Comparison of ENCODE assay signal across 20 mouse cellular contexts in the genomic region with DNA sequence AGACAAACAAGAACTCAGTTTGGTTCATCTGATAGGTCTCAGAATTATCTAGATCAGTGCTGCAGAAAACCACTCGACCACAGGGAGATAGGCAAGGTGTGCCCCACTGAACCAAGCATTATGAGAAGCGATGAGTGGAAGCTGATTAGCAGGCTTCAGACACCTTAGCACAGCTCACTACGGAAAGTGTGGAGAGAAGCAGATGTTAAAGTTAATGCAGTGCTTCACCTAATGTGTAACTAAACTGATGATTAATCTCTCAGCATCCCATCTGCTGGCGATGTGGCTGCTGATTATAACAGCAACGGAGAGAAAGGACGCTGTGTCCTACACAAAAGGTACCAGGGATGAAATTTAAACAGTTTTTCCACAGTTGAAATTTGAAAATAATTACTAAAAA.
A peak's percentile ranks its signal among the peaks of the same experiment; 100 is the strongest.
DNase-seq lines count a peak whose midpoint lies in the region; ATAC-seq and TF ChIP-seq lines count a peak whose summit lies in the region.
"Had no signal": no experiment of that assay in that cellular context is flagged by ENCODE, and none has a peak within 500 bp of the region (broad histone marks: within the 10 kb centered on the region; RNA-seq: fewer than 3 reads in every experiment).

No protein-coding gene starts in this region.

- ATAC-seq in forebrain, embryonic 11.5 days (replicated peaks; ENCODE audit: low FRiP score): no peak
- no peak for ATAC-seq in forebrain, postnatal 0 days
- ATAC-seq in midbrain, embryonic 14.5 days (ENCODE audit: low FRiP score, low TSS enrichment): no peak
- ATAC-seq in hindbrain, embryonic 13.5 days (ENCODE audit: low FRiP score): peak; percentile 61; the same call in 1 of the 2 replicates
- ATAC-seq: liver, embryonic 12.5 days; midbrain, embryonic 13.5 days had no signal

- 0 out of 2 replicates have a peak overlapping the region, but pooled peaks have one; percentile 18 for H3K27ac ChIP-seq in forebrain, embryonic 11.5 days (ENCODE audit: low read depth, low read length)
- H3K27ac ChIP-seq in forebrain, postnatal 0 days (ENCODE audit: low read depth, low read length): no peak overlapping the region
- no peak overlapping the region for H3K27ac ChIP-seq in midbrain, embryonic 14.5 days (replicated peaks; ENCODE audit: low read depth, low read length)
- H3K27ac ChIP-seq in midbrain, embryonic 10.5 days (replicated peaks): no peak overlapping the region
- no peak overlapping the region for H3K27ac ChIP-seq in hindbrain, embryonic 13.5 days
- H3K27ac ChIP-seq: limb, embryonic 13.5 days; liver, embryonic 12.5 days; midbrain, embryonic 13.5 days; stomach, embryonic 15.5 days had no signal

- no peaks in the 10 kb centered on the region for H3K9me3 ChIP-seq in forebrain, embryonic 11.5 days (ENCODE audit: control insufficient read depth, low read length)
- no peaks in the 10 kb centered on the region for H3K9me3 ChIP-seq in forebrain, postnatal 0 days (ENCODE audit: low read length)
- H3K9me3 ChIP-seq in midbrain, embryonic 14.5 days (ENCODE audit: control insufficient read depth, low read length): no peaks in the 10 kb centered on the region
- H3K9me3 ChIP-seq in midbrain, embryonic 10.5 days (replicated peaks): no peaks in the 10 kb centered on the region
- no peaks in the 10 kb centered on the region for H3K9me3 ChIP-seq in hindbrain, embryonic 13.5 days
- H3K9me3 ChIP-seq: limb, embryonic 13.5 days; liver, embryonic 12.5 days; midbrain, embryonic 13.5 days; stomach, embryonic 15.5 days had no signal

- DNase-seq in forebrain, embryonic 11.5 days (ENCODE audit: low spot score): no peak
- DNase-seq in forebrain, postnatal 0 days: no peak
- DNase-seq in midbrain, embryonic 14.5 days: peak; percentile 11
- no peak for DNase-seq in midbrain, embryonic 10.5 days (ENCODE audit: low spot score)
- DNase-seq in retina, postnatal 1 day: peak; percentile 8
- no peak for DNase-seq in layer of hippocampus, postnatal 36 days
- DNase-seq: adrenal gland, postnatal 14 days; cerebellum, adult 9-11 months; gastrocnemius, postnatal 36 days; kidney, adult 18-20 months; kidney, postnatal 4 days; lung, adult 18-20 months; lung, postnatal 10 days; right cerebral cortex, postnatal 4 days; thymus, postnatal 36 days had no signal

- no peaks in the 10 kb centered on the region for H3K36me3 ChIP-seq in forebrain, embryonic 11.5 days (ENCODE audit: control insufficient read depth, insufficient read depth, low read length)
- no peaks in the 10 kb centered on the region for H3K36me3 ChIP-seq in forebrain, postnatal 0 days (ENCODE audit: insufficient read depth)
- no peaks in the 10 kb centered on the region for H3K36me3 ChIP-seq in midbrain, embryonic 14.5 days (ENCODE audit: control insufficient read depth, insufficient read depth, low read length)
- H3K36me3 ChIP-seq in midbrain, embryonic 10.5 days: no peaks in the 10 kb centered on the region
- H3K36me3 ChIP-seq in hindbrain, embryonic 13.5 days: no peaks in the 10 kb centered on the region
- H3K36me3 ChIP-seq: limb, embryonic 13.5 days; liver, embryonic 12.5 days; midbrain, embryonic 13.5 days; stomach, embryonic 15.5 days had no signal

- WGBS in forebrain, embryonic 11.5 days: 50% methylated on average over 6 of the region's 6 CpGs
- 58% methylated on average over 6 of the region's 6 CpGs for WGBS in forebrain, postnatal 0 days
- 42% methylated on average over 6 of the region's 6 CpGs for WGBS in midbrain, embryonic 14.5 days
- WGBS in midbrain, embryonic 10.5 days: 81% methylated on average over 6 of the region's 6 CpGs
- 41% methylated on average over 6 of the region's 6 CpGs for WGBS in hindbrain, embryonic 13.5 days

- H3K4me1 ChIP-seq in forebrain, embryonic 11.5 days (replicated peaks; ENCODE audit: control insufficient read depth, insufficient read depth, low read length): no peaks in the 10 kb centered on the region
- no peaks in the 10 kb centered on the region for H3K4me1 ChIP-seq in forebrain, postnatal 0 days (ENCODE audit: insufficient read depth)
- no peaks in the 10 kb centered on the region for H3K4me1 ChIP-seq in midbrain, embryonic 14.5 days (ENCODE audit: control insufficient read depth, insufficient read depth, low read length)
- peaks cover 11% of the 10 kb centered on the region; the same call in 1 of the 2 replicates for H3K4me1 ChIP-seq in midbrain, embryonic 10.5 days
- 0 out of 2 replicates have a peak, but pooled peaks cover 2% of the 10 kb centered on the region for H3K4me1 ChIP-seq in hindbrain, embryonic 13.5 days (replicated peaks)
- H3K4me1 ChIP-seq: limb, embryonic 13.5 days; liver, embryonic 12.5 days; stomach, embryonic 15.5 days had no signal

- H3K4me3 ChIP-seq in forebrain, embryonic 11.5 days (ENCODE audit: low read depth, low read length): no peak overlapping the region
- no peak overlapping the region for H3K4me3 ChIP-seq in forebrain, postnatal 0 days (ENCODE audit: low read depth, low read length)
- H3K4me3 ChIP-seq in midbrain, embryonic 14.5 days (replicated peaks; ENCODE audit: low read depth, low read length): no peak overlapping the region
- no peak overlapping the region for H3K4me3 ChIP-seq in midbrain, embryonic 10.5 days
- no peak overlapping the region for H3K4me3 ChIP-seq in hindbrain, embryonic 13.5 days
- H3K4me3 ChIP-seq: limb, embryonic 13.5 days; liver, embryonic 12.5 days; midbrain, embryonic 13.5 days; stomach, embryonic 15.5 days had no signal

- no peak for TF ChIP-seq CTCF in forebrain, postnatal 0 days (IDR thresholded peaks at IDR 0.05; ENCODE audit: low read depth)

- H3K27me3 ChIP-seq in forebrain, embryonic 11.5 days (ENCODE audit: control insufficient read depth, insufficient read depth, low read length): no peaks in the 10 kb centered on the region
- no peaks in the 10 kb centered on the region for H3K27me3 ChIP-seq in forebrain, postnatal 0 days (ENCODE audit: insufficient read depth, low read length)
- no peaks in the 10 kb centered on the region for H3K27me3 ChIP-seq in midbrain, embryonic 14.5 days (ENCODE audit: control insufficient read depth, insufficient read depth, low read length)
- no peaks in the 10 kb centered on the region for H3K27me3 ChIP-seq in midbrain, embryonic 10.5 days (ENCODE audit: low read depth, poor library complexity, severe bottlenecking)
- H3K27me3 ChIP-seq in hindbrain, embryonic 13.5 days: no peaks in the 10 kb centered on the region
- H3K27me3 ChIP-seq: limb, embryonic 13.5 days; liver, embryonic 12.5 days; midbrain, embryonic 13.5 days; stomach, embryonic 15.5 days had no signal

- H3K4me2 ChIP-seq in forebrain, embryonic 11.5 days (ENCODE audit: low read depth, low read length, severe bottlenecking): no peak overlapping the region
- H3K4me2 ChIP-seq in forebrain, postnatal 0 days (ENCODE audit: low read depth): no peak overlapping the region
- no peak overlapping the region for H3K4me2 ChIP-seq in midbrain, embryonic 14.5 days (ENCODE audit: low read length)
- no peak overlapping the region for H3K4me2 ChIP-seq in hindbrain, embryonic 13.5 days
- H3K4me2 ChIP-seq: limb, embryonic 13.5 days; liver, embryonic 12.5 days; midbrain, embryonic 13.5 days; stomach, embryonic 15.5 days had no signal

- H3K9ac ChIP-seq in forebrain, embryonic 11.5 days (ENCODE audit: low read length): no peak overlapping the region
- no peak overlapping the region for H3K9ac ChIP-seq in forebrain, postnatal 0 days
- no peak overlapping the region for H3K9ac ChIP-seq in midbrain, embryonic 14.5 days (replicated peaks; ENCODE audit: low read length)
- no peak overlapping the region for H3K9ac ChIP-seq in hindbrain, embryonic 13.5 days
- H3K9ac ChIP-seq: limb, embryonic 13.5 days; liver, embryonic 12.5 days; midbrain, embryonic 13.5 days; stomach, embryonic 15.5 days had no signal

Comparison
In these comparisons a context has a peak if more than half of its experiments do, and no peak if none do; other contexts are left out.
1. DNase-seq: peak in midbrain, embryonic 14.5 days (single experiment) and retina, postnatal 1 day (single experiment); none in forebrain, embryonic 11.5 days (single experiment), forebrain, postnatal 0 days (single experiment), midbrain, embryonic 10.5 days (single experiment) and layer of hippocampus, postnatal 36 days (0 of 2).